Mouse (Mus musculus): ENCODE data around the gene Ifrd1.

DNA sequence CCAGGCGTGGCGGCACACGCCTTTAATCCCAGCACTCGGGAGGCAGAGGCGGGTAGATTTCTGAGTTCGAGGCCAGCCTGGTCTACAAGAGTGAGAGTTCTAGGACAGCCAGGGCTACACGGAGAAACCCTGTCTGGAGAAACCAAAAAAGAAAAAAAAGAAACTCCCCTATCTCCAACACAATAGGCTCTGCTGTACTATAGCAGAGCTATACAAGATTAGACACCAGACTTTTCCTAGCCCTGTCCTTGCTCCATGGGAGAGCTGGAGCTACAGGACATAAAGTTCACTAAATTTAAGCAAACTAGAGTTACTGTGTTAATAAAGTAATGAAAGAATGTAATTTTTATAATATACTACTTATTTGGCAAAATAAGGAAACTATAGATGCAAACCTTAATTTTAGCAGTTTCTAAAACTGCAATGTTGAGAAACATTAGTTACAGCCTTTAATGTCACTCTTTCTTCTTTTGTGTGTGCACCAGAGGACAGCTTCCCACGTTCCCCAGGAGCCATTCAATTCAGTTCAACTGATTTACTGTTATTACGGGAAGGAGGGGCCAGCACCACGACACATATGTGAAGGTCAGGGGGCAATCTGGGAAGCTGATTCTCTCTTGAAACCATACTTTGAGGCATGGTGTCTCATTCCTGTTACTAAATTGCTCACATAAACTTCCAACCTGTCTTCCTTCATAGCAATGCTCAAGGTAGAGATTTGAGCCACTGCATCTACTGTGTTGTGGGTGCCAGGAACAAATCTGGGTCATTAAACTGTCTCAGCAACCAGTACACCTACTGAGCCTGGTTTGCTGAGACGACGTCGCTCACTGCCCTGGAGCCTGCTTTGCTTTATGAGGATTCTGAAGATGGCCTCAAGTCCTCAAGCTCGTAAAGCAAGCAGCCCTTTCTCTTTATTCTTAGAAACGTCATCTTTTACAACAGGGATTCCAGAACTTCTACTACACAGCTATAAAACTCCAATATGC lies 33.1 kb downstream of the Ifrd1 start:
- TF ChIP-seq CTCF (IDR thresholded peaks at IDR 0.05; ENCODE audit: borderline replicate concordance, extremely low read depth, insufficient read depth, insufficient read length) (no peak), POLR2A (IDR thresholded peaks at IDR 0.05; ENCODE audit: borderline replicate concordance, extremely low read depth, insufficient read depth, insufficient read length, poor library complexity, severe bottlenecking) (no peak)

All from brain, embryonic 14.5 days (tissue).